Mouse (Mus musculus) limb, embryonic 14.5 days (tissue): ENCODE measurements at regions not wholly inside any gene's neighbourhood (a gene's known extent, or its start where the extent isn't known, plus 50 kb on each side); places are given as distances from the start of the nearest gene placed in this dataset.

Source experiments
- ATAC-seq: fragments of 200-750 bp; cut with Nextera tagmentation; 2 replicates; pipeline ENCODE4 v1.8.0; 2017; ENCODE audit warnings: low read depth, moderate number of reproducible peaks, moderate TSS enrichment; ENCODE audit not compliant: low FRiP score
- DNase-seq: peaks from one replicate; pipeline ENCODE4 v3.0.0-alpha.2; 2015; ENCODE audit warnings: low spot score
- H3K27ac ChIP-seq: fragments of 300-500 bp; sonication (generic); replicated peaks from 2 replicates; pipeline ENCODE4 v1.5.1; 2014; ENCODE audit warnings: low read depth, mild to moderate bottlenecking, low read length, moderate library complexity, mixed read lengths
- H3K27me3 ChIP-seq: fragments of 300-500 bp; sonication (generic); 2 replicates; pipeline ENCODE4 v1.6.1; 2014; ENCODE audit warnings: low read length, mixed read lengths; ENCODE audit not compliant: control insufficient read depth, insufficient read depth
- H3K36me3 ChIP-seq: fragments of 300-500 bp; sonication (generic); 2 replicates; pipeline ENCODE4 v1.6.1; 2014; ENCODE audit warnings: mild to moderate bottlenecking, low read length, moderate library complexity, mixed read lengths; ENCODE audit not compliant: control insufficient read depth, insufficient read depth
- H3K4me1 ChIP-seq: fragments of 300-500 bp; sonication (generic); 2 replicates; pipeline ENCODE4 v1.6.1; 2014; ENCODE audit warnings: antibody characterized with exemption, low read length, mixed read lengths; ENCODE audit not compliant: control insufficient read depth, insufficient read depth
- H3K4me2 ChIP-seq: fragments of 300-500 bp; sonication (generic); replicated peaks from 2 replicates; pipeline ENCODE4 v1.6.1; 2014; ENCODE audit warnings: low read depth, mild to moderate bottlenecking, low read length, moderate library complexity; ENCODE audit not compliant: severe bottlenecking
- H3K4me3 ChIP-seq: fragments of 300-500 bp; sonication (generic); replicated peaks from 2 replicates; pipeline ENCODE4 v1.5.1; 2014; ENCODE audit warnings: low read length
- H3K9ac ChIP-seq: fragments of 300-500 bp; sonication (generic); 2 replicates; pipeline ENCODE4 v1.6.1; 2014; ENCODE audit warnings: mild to moderate bottlenecking, low read depth, low read length, moderate library complexity; ENCODE audit not compliant: severe bottlenecking
- H3K9me3 ChIP-seq: fragments of 300-500 bp; sonication (generic); 2 replicates; pipeline ENCODE4 v1.6.1; 2016; ENCODE audit warnings: low read length; ENCODE audit not compliant: control insufficient read depth
- POLR2A ChIP-seq: fragments of 200-500 bp; IDR thresholded peaks from 2 replicates; pipeline ENCODE4 v1.8.0; 2012; ENCODE audit warnings: inconsistent platforms, mild to moderate bottlenecking, moderate library complexity, borderline replicate concordance; ENCODE audit not compliant: insufficient read depth, insufficient read length; ENCODE audit errors: extremely low read depth
- WGBS: fragments of 180-500 bp; shearing (Covaris S2); extraction: QIAGEN DNeasy Blood & Tissue Kit; methylation state at CpG from one replicate; pipeline ENCODE4 v1.1.7; 2014; 5-methylcytosine and 5-hydroxymethylcytosine counted together

DNA sequence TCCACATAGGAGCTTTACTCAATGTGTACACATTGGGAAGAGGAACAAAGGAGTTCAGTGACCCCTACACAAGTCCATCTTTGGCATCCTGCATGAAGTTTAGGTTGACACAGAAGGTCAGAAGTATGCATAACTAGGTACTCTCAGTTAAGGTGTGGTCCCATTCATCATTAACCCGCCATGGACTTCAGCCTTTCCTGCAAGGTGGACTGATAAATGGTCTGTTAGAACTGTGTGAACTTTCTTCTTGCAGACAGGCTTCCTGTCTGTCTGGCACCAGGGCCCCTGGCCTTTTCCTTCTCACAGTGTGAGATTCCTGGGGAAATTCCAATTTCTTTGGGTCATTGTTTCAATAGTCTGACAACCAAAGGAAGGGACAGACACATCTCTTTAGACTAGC lies 121.5 kb upstream of the Egfl6 start:
- Histone ChIP-seq H3K27ac (no peak overlapping the region), H3K36me3 (no peaks in the 10 kb centered on the region), H3K4me3 (no peak overlapping the region), H3K9ac (no peak overlapping the region), H3K4me1 (no peaks in the 10 kb centered on the region), H3K9me3 (no peaks in the 10 kb centered on the region), H3K4me2 (no peak overlapping the region), H3K27me3 (no peaks in the 10 kb centered on the region)
- DNase-seq (no peak), ATAC-seq (no peak)
- 63% methylated on average over 1 of the region's 1 CpGs for WGBS
- no peak for TF ChIP-seq POLR2A

GRCm38 (mm10) chrX:166704311-166704710 lies 118.8 kb upstream of the Egfl6 start:
- Histone ChIP-seq H3K27me3 (no peaks in the 10 kb centered on the region), H3K4me1 (no peaks in the 10 kb centered on the region)
- 82% methylated on average over 2 of the region's 2 CpGs for WGBS

GRCm38 (mm10) chrX:166694219-166694618 lies 108.7 kb upstream of the Egfl6 start:
- no peaks in the 10 kb centered on the region for H3K27me3 ChIP-seq
- no peaks in the 10 kb centered on the region for H3K36me3 ChIP-seq
- H3K4me1 ChIP-seq: no peaks in the 10 kb centered on the region
- H3K9ac ChIP-seq: no peak overlapping the region
- TF ChIP-seq POLR2A: no peak
- WGBS: 76% methylated on average over 3 of the region's 3 CpGs
- H3K9me3 ChIP-seq: no peaks in the 10 kb centered on the region
- H3K4me2 ChIP-seq: no peak overlapping the region
- H3K27ac ChIP-seq: no peak overlapping the region
- no peak overlapping the region for H3K4me3 ChIP-seq
- ATAC-seq (no peak), DNase-seq (no peak)

More at GRCm38 (mm10) chrX:166704311-166704710, 118.8 kb upstream of the Egfl6 start:
- Histone ChIP-seq H3K9ac (no peak overlapping the region), H3K36me3 (no peaks in the 10 kb centered on the region), H3K9me3 (no peaks in the 10 kb centered on the region), H3K4me3 (no peak overlapping the region), H3K27ac (no peak overlapping the region), H3K4me2 (no peak overlapping the region)
- ATAC-seq (no peak), DNase-seq (no peak)
- TF ChIP-seq POLR2A: no peak

GRCm38 (mm10) chrX:166688779-166689178 lies 103.3 kb upstream of the Egfl6 start:
- Histone ChIP-seq H3K9me3 (no peaks in the 10 kb centered on the region), H3K4me1 (no peaks in the 10 kb centered on the region), H3K27me3 (no peaks in the 10 kb centered on the region), H3K27ac (no peak overlapping the region), H3K36me3 (no peaks in the 10 kb centered on the region), H3K4me3 (no peak overlapping the region), H3K9ac (no peak overlapping the region), H3K4me2 (no peak overlapping the region)
- DNase-seq (no peak), ATAC-seq (no peak)
- 39% methylated on average over 3 of the region's 3 CpGs for WGBS
- TF ChIP-seq POLR2A: no peak

DNA sequence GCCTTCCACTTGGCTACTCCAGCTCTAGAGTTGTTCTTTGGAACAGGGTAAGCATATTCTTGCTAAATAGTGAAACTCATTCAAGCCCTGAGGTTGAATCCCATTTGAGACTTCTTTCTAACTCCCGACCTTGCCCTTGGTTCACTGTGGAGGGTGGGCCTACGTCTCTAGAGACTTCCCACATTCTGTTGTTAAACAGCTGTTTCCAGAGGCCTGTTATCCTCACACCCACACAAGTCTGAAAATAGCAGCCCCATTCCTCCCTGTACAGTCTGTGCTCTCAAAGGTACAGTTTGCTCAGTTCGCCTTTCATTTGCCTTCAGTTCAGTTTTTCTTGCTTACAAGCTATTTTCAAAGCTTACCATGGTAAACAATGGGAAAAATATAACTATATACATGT lies 87.9 kb upstream of the Egfl6 start:
- Histone ChIP-seq H3K4me2 (no peak overlapping the region), H3K9ac (no peak overlapping the region), H3K4me3 (no peak overlapping the region), H3K4me1 (no peaks in the 10 kb centered on the region), H3K36me3 (no peaks in the 10 kb centered on the region), H3K9me3 (no peaks in the 10 kb centered on the region), H3K27me3 (peaks cover 3% of the 10 kb centered on the region), H3K27ac (no peak overlapping the region)
- DNase-seq (no peak), ATAC-seq (no peak)
- WGBS: 69% methylated on average over 3 of the region's 3 CpGs
- TF ChIP-seq POLR2A: no peak

DNA sequence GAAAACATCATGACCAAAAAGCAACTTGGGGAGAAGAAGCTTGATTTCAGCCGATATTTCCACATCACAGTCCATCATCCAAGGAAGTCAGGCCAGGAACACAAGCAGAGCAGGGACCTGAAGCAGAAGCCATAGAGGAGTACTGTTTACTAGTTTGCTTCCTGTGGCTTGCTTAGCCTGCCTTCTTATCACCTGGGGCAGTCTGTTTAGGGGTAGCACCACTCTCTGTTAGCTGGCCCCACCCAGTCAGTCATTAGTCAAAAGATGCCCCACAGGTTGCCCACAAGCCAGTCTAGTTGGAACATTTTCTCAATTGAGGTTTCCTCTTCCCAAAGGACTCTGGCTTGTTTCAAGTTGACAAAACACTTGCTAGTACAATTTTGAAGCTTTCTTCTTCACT lies 87.1 kb upstream of the Egfl6 start:
- DNase-seq: no peak
- TF ChIP-seq POLR2A: no peak
- Histone ChIP-seq H3K27ac (no peak overlapping the region), H3K4me2 (no peak overlapping the region), H3K9ac (no peak overlapping the region), H3K4me3 (no peak overlapping the region), H3K27me3 (peaks cover 3% of the 10 kb centered on the region), H3K4me1 (no peaks in the 10 kb centered on the region), H3K36me3 (no peaks in the 10 kb centered on the region), H3K9me3 (no peaks in the 10 kb centered on the region)
- WGBS: 88% methylated on average over 1 of the region's 1 CpGs
- no peak for ATAC-seq
